Comparison of ENCODE assay signal across 16 mouse cellular contexts in genomic region chr7:81740010-81740409, GRCm38 (mm10). TPM values are rescaled to one million over a fixed set of nuclear protein-coding genes. Genes with fewer than 3 reads are reported as not detected.
"Had no signal": no experiment of that assay in that cellular context is flagged by ENCODE, and none has a peak within 500 bp of the region (broad histone marks: within the 10 kb centered on the region; RNA-seq: fewer than 3 reads in every experiment).

No protein-coding gene starts in this region.

- H3K27me3 ChIP-seq: midbrain, embryonic 12.5 days; midbrain, embryonic 15.5 days; neural tube, embryonic 12.5 days; stomach, embryonic 15.5 days had no signal

- H3K4me1 ChIP-seq: midbrain, embryonic 10.5 days; midbrain, embryonic 12.5 days; midbrain, embryonic 15.5 days; neural tube, embryonic 12.5 days; stomach, embryonic 15.5 days had no signal

- ATAC-seq: midbrain, embryonic 15.5 days had no signal

- H3K9me3 ChIP-seq: midbrain, embryonic 10.5 days; midbrain, embryonic 12.5 days; midbrain, embryonic 15.5 days; neural tube, embryonic 12.5 days; stomach, embryonic 15.5 days had no signal

- H3K27ac ChIP-seq: midbrain, embryonic 10.5 days; midbrain, embryonic 12.5 days; midbrain, embryonic 15.5 days; neural tube, embryonic 12.5 days; stomach, embryonic 15.5 days; stomach, postnatal 0 days had no signal

- H3K36me3 ChIP-seq: midbrain, embryonic 10.5 days; midbrain, embryonic 12.5 days; midbrain, embryonic 15.5 days; neural tube, embryonic 12.5 days; stomach, embryonic 15.5 days had no signal

- H3K9ac ChIP-seq: lung, embryonic 14.5 days; midbrain, embryonic 12.5 days; midbrain, embryonic 15.5 days; neural tube, embryonic 12.5 days; stomach, embryonic 15.5 days had no signal

- DNase-seq: lung, adult 18-20 months; lung, embryonic 14.5 days; lung, postnatal 10 days; lung, postnatal 4 days; right cerebral cortex, postnatal 14 days; thymus, adult 2 months; thymus, postnatal 25 days; thymus, postnatal 4 days had no signal

- H3K4me3 ChIP-seq: midbrain, embryonic 10.5 days; midbrain, embryonic 12.5 days; midbrain, embryonic 15.5 days; neural tube, embryonic 12.5 days; stomach, embryonic 15.5 days had no signal

RNA-seq across cellular contexts. Expression of gene Homer2, which starts 32.7 kb away (rescaled TPM):
- total RNA-seq: monocyte, adult 5-6 weeks; neutrophil, adult 5-6 weeks had no signal
